Mouse (Mus musculus) bone marrow, adult 2 months (tissue): ENCODE measurements around the gene Parm1. TPM values are rescaled to one million over a fixed set of nuclear protein-coding genes. Genes with fewer than 3 reads are reported as not detected.

ENCODE experiments used
- H3K27ac ChIP-seq: fragments of 200-500 bp; 2 replicates; pipeline ENCODE4 v1.5.1; 2012; ENCODE audit warnings: low read depth, mild to moderate bottlenecking, control low read depth, inconsistent platforms, low read length; ENCODE audit not compliant: control insufficient read depth, poor library complexity, insufficient read depth
- H3K4me1 ChIP-seq: fragments of 200-500 bp; 2 replicates; pipeline ENCODE4 v1.6.1; 2011; ENCODE audit warnings: low read length; ENCODE audit not compliant: control insufficient read depth, insufficient read depth
- H3K4me3 ChIP-seq: fragments of 200-500 bp; replicated peaks from 2 replicates; pipeline ENCODE3; 2011; ENCODE audit warnings: mild to moderate bottlenecking, low read depth, low read length, control low read depth; ENCODE audit not compliant: control insufficient read depth
- CTCF ChIP-seq: fragments of 200-500 bp; IDR thresholded peaks from 2 replicates; pipeline ENCODE4 v1.5.1; 2011; ENCODE audit warnings: low read length, control low read depth; ENCODE audit not compliant: control insufficient read depth, insufficient read depth
- POLR2A ChIP-seq: fragments of 200-500 bp; IDR thresholded peaks from 2 replicates; pipeline ENCODE4 v1.6.1; 2011; ENCODE audit warnings: low read depth, mild to moderate bottlenecking, control low read depth, low read length, borderline replicate concordance; ENCODE audit not compliant: control insufficient read depth
- WGBS: fragments of 180-500 bp; shearing (Covaris S2); methylation state at CpG from one replicate; pipeline ENCODE4 v1.1.7; 2018; 5-methylcytosine and 5-hydroxymethylcytosine counted together
- polyA plus RNA-seq: library from polyadenylated mRNA; stranded (reverse); fragments of >200 nt; gene quantifications from 2 replicates; pipeline ENCODE4 v1.2.4, GENCODE M21; 2011; ENCODE audit warnings: low replicate concordance; ENCODE audit not compliant: missing spikeins, insufficient read depth, insufficient read length

The Parm1 gene
- polyA plus RNA-seq, 1 experiment = 0.70 TPM

- WGBS = 48% methylated on average over 7 of the region's 7 CpGs
- TF ChIP-seq CTCF (no peak), POLR2A (no peak)
- H3K27ac ChIP-seq = no peak overlapping the region
- no peak overlapping the region for H3K4me3 ChIP-seq
- no peaks in the 10 kb centered on the region for H3K4me1 ChIP-seq
Measured at GRCm38 (mm10) chr5:91562486-91562885, 45.1 kb downstream of the Parm1 start.

GRCm38 (mm10) chr5:91564054-91564453 lies 46.6 kb downstream of the Parm1 start:
- H3K4me1 ChIP-seq = no peaks in the 10 kb centered on the region

GRCm38 (mm10) chr5:91565458-91565857 lies 48.0 kb downstream of the Parm1 start:
- Histone ChIP-seq H3K4me3 (no peak overlapping the region), H3K27ac (no peak overlapping the region), H3K4me1 (no peaks in the 10 kb centered on the region)
- 85% methylated on average over 3 of the region's 3 CpGs for WGBS
- TF ChIP-seq POLR2A (no peak), CTCF (no peak)

More at GRCm38 (mm10) chr5:91564054-91564453, 46.6 kb downstream of the Parm1 start:
- 51% methylated on average over 3 of the region's 3 CpGs for WGBS
- H3K4me3 ChIP-seq = no peak overlapping the region
- H3K27ac ChIP-seq = no peak overlapping the region
- TF ChIP-seq POLR2A (no peak), CTCF (no peak)

- 73% methylated on average over 3 of the region's 3 CpGs for WGBS
- no peak overlapping the region for H3K27ac ChIP-seq
- H3K4me1 ChIP-seq = no peaks in the 10 kb centered on the region
- H3K4me3 ChIP-seq = no peak overlapping the region
- TF ChIP-seq CTCF (no peak), POLR2A (no peak)
Measured at GRCm38 (mm10) chr5:91566591-91566990, 49.2 kb downstream of the Parm1 start.

GRCm38 (mm10) chr5:91574211-91574610 lies 56.8 kb downstream of the Parm1 start:
- Histone ChIP-seq H3K4me1 (no peaks in the 10 kb centered on the region), H3K4me3 (no peak overlapping the region), H3K27ac (no peak overlapping the region)
- WGBS = 98% methylated on average over 2 of the region's 2 CpGs
- TF ChIP-seq POLR2A (no peak), CTCF (no peak)

- Histone ChIP-seq H3K4me3 (no peak overlapping the region), H3K4me1 (no peaks in the 10 kb centered on the region), H3K27ac (no peak overlapping the region)
- TF ChIP-seq CTCF = no peak
- TF ChIP-seq POLR2A = no peak
- 84% methylated on average over 7 of the region's 7 CpGs for WGBS
Measured at GRCm38 (mm10) chr5:91578924-91579323, 61.5 kb downstream of the Parm1 start.

GRCm38 (mm10) chr5:91581799-91582198 lies 64.4 kb downstream of the Parm1 start:
- H3K4me1 ChIP-seq = no peaks in the 10 kb centered on the region
- no peak overlapping the region for H3K4me3 ChIP-seq
- TF ChIP-seq POLR2A = no peak
- no peak for TF ChIP-seq CTCF
- 84% methylated on average over 4 of the region's 4 CpGs for WGBS
- H3K27ac ChIP-seq = no peak overlapping the region

- H3K4me1 ChIP-seq = no peaks in the 10 kb centered on the region
- H3K27ac ChIP-seq = no peak overlapping the region
- 75% methylated on average over 3 of the region's 3 CpGs for WGBS
- TF ChIP-seq POLR2A (no peak), CTCF (no peak)
- no peak overlapping the region for H3K4me3 ChIP-seq
Measured at GRCm38 (mm10) chr5:91586206-91586605, 68.8 kb downstream of the Parm1 start.

- WGBS = 25% methylated on average over 5 of the region's 5 CpGs
- Histone ChIP-seq H3K4me3 (no peak overlapping the region), H3K27ac (no peak overlapping the region), H3K4me1 (no peaks in the 10 kb centered on the region; the same call in 1 of the 2 replicates)
- TF ChIP-seq CTCF (no peak), POLR2A (no peak)
Measured at GRCm38 (mm10) chr5:91594083-91594482, 76.7 kb downstream of the Parm1 start.
